Mouse (Mus musculus): ENCODE results near the gene Zfhx3. TPM values are rescaled to one million over a fixed set of nuclear protein-coding genes. Genes with fewer than 3 reads are reported as not detected.

The Zfhx3 gene
- polyA plus RNA-seq, 1 experiment, result 14.0 TPM

GRCm38 (mm10) chr8:108887256-108887615 lies 944.8 kb downstream of the Zfhx3 start:
- no peak for TF ChIP-seq POLR2A (IDR thresholded peaks at IDR 0.05; ENCODE audit: insufficient read depth, low read length)
- TF ChIP-seq EP300 (IDR thresholded peaks at IDR 0.05; ENCODE audit: insufficient read depth, low read depth, low read length), result no peak
- TF ChIP-seq CTCF (IDR thresholded peaks at IDR 0.05; ENCODE audit: low read depth, low read length), result no peak
- Histone ChIP-seq H3K9ac (ENCODE audit: low read depth, poor library complexity, severe bottlenecking) (0 out of 2 replicates have a peak overlapping the region, but pooled peaks have one; percentile 3), H3K27me3 (ENCODE audit: control insufficient read depth, insufficient read depth, low read length, poor library complexity, severe bottlenecking) (no peaks in the 10 kb centered on the region), H3K4me1 (ENCODE audit: control insufficient read depth, insufficient read depth, low read length) (no peaks in the 10 kb centered on the region), H3K9me3 (replicated peaks; ENCODE audit: control insufficient read depth, insufficient read depth, low read length, poor library complexity, severe bottlenecking) (no peaks in the 10 kb centered on the region), H3K36me3 (ENCODE audit: control insufficient read depth, insufficient read depth, low read length, poor library complexity, severe bottlenecking) (no peaks in the 10 kb centered on the region), H3K4me3 (ENCODE audit: low read depth, low read length) (peak overlapping the region; percentile 38; the same call in 1 of the 2 replicates), H3K27ac (ENCODE audit: insufficient read depth, low read length) (no peak overlapping the region)

GRCm38 (mm10) chr8:108887890-108888289 lies 945.4 kb downstream of the Zfhx3 start:
- no peak for TF ChIP-seq CTCF (IDR thresholded peaks at IDR 0.05; ENCODE audit: low read depth, low read length)
- TF ChIP-seq EP300 (IDR thresholded peaks at IDR 0.05; ENCODE audit: insufficient read depth, low read depth, low read length), result no peak
- Histone ChIP-seq H3K9me3 (replicated peaks; ENCODE audit: control insufficient read depth, insufficient read depth, low read length, poor library complexity, severe bottlenecking) (no peaks in the 10 kb centered on the region), H3K4me1 (ENCODE audit: control insufficient read depth, insufficient read depth, low read length) (no peaks in the 10 kb centered on the region), H3K36me3 (ENCODE audit: control insufficient read depth, insufficient read depth, low read length, poor library complexity, severe bottlenecking) (no peaks in the 10 kb centered on the region), H3K27me3 (ENCODE audit: control insufficient read depth, insufficient read depth, low read length, poor library complexity, severe bottlenecking) (no peaks in the 10 kb centered on the region), H3K4me3 (ENCODE audit: low read depth, low read length) (no peak overlapping the region), H3K9ac (ENCODE audit: low read depth, poor library complexity, severe bottlenecking) (no peak overlapping the region), H3K27ac (ENCODE audit: insufficient read depth, low read length) (no peak overlapping the region)

GRCm38 (mm10) chr8:108888924-108889323 lies 946.5 kb downstream of the Zfhx3 start:
- H3K4me1 ChIP-seq (ENCODE audit: control insufficient read depth, insufficient read depth, low read length), result no peaks in the 10 kb centered on the region
- no peak overlapping the region for H3K27ac ChIP-seq (ENCODE audit: insufficient read depth, low read length)
- H3K4me3 ChIP-seq (ENCODE audit: low read depth, low read length), result no peak overlapping the region
- no peaks in the 10 kb centered on the region for H3K27me3 ChIP-seq (ENCODE audit: control insufficient read depth, insufficient read depth, low read length, poor library complexity, severe bottlenecking)
- H3K9me3 ChIP-seq (replicated peaks; ENCODE audit: control insufficient read depth, insufficient read depth, low read length, poor library complexity, severe bottlenecking), result no peaks in the 10 kb centered on the region
- H3K9ac ChIP-seq (ENCODE audit: low read depth, poor library complexity, severe bottlenecking), result no peak overlapping the region
- H3K36me3 ChIP-seq (ENCODE audit: control insufficient read depth, insufficient read depth, low read length, poor library complexity, severe bottlenecking), result no peaks in the 10 kb centered on the region
- TF ChIP-seq CTCF (IDR thresholded peaks at IDR 0.05; ENCODE audit: low read depth, low read length) (no peak), EP300 (IDR thresholded peaks at IDR 0.05; ENCODE audit: insufficient read depth, low read depth, low read length) (no peak), POLR2A (IDR thresholded peaks at IDR 0.05; ENCODE audit: insufficient read depth, low read length) (no peak)

GRCm38 (mm10) chr8:108889406-108889805 lies 947.0 kb downstream of the Zfhx3 start:
- H3K27ac ChIP-seq (ENCODE audit: insufficient read depth, low read length), result no peak overlapping the region
- H3K36me3 ChIP-seq (ENCODE audit: control insufficient read depth, insufficient read depth, low read length, poor library complexity, severe bottlenecking), result no peaks in the 10 kb centered on the region
- no peak for TF ChIP-seq POLR2A (IDR thresholded peaks at IDR 0.05; ENCODE audit: insufficient read depth, low read length)
- TF ChIP-seq EP300 (IDR thresholded peaks at IDR 0.05; ENCODE audit: insufficient read depth, low read depth, low read length), result no peak
- no peak for TF ChIP-seq CTCF (IDR thresholded peaks at IDR 0.05; ENCODE audit: low read depth, low read length)
- H3K4me3 ChIP-seq (ENCODE audit: low read depth, low read length), result no peak overlapping the region
- H3K9ac ChIP-seq (ENCODE audit: low read depth, poor library complexity, severe bottlenecking), result no peak overlapping the region
- no peaks in the 10 kb centered on the region for H3K4me1 ChIP-seq (ENCODE audit: control insufficient read depth, insufficient read depth, low read length)
- no peaks in the 10 kb centered on the region for H3K27me3 ChIP-seq (ENCODE audit: control insufficient read depth, insufficient read depth, low read length, poor library complexity, severe bottlenecking)
- no peaks in the 10 kb centered on the region for H3K9me3 ChIP-seq (replicated peaks; ENCODE audit: control insufficient read depth, insufficient read depth, low read length, poor library complexity, severe bottlenecking)

GRCm38 (mm10) chr8:108894287-108894686 lies 951.8 kb downstream of the Zfhx3 start:
- Histone ChIP-seq H3K27me3 (ENCODE audit: control insufficient read depth, insufficient read depth, low read length, poor library complexity, severe bottlenecking) (no peaks in the 10 kb centered on the region), H3K9ac (ENCODE audit: low read depth, poor library complexity, severe bottlenecking) (no peak overlapping the region), H3K36me3 (ENCODE audit: control insufficient read depth, insufficient read depth, low read length, poor library complexity, severe bottlenecking) (no peaks in the 10 kb centered on the region), H3K4me3 (ENCODE audit: low read depth, low read length) (no peak overlapping the region), H3K27ac (ENCODE audit: insufficient read depth, low read length) (no peak overlapping the region), H3K9me3 (replicated peaks; ENCODE audit: control insufficient read depth, insufficient read depth, low read length, poor library complexity, severe bottlenecking) (no peaks in the 10 kb centered on the region), H3K4me1 (ENCODE audit: control insufficient read depth, insufficient read depth, low read length) (peaks cover 2% of the 10 kb centered on the region)
- TF ChIP-seq EP300 (IDR thresholded peaks at IDR 0.05; ENCODE audit: insufficient read depth, low read depth, low read length), result no peak
- no peak for TF ChIP-seq POLR2A (IDR thresholded peaks at IDR 0.05; ENCODE audit: insufficient read depth, low read length)
- no peak for TF ChIP-seq CTCF (IDR thresholded peaks at IDR 0.05; ENCODE audit: low read depth, low read length)

- no peak overlapping the region for H3K4me3 ChIP-seq (ENCODE audit: low read depth, low read length)
- no peaks in the 10 kb centered on the region for H3K9me3 ChIP-seq (replicated peaks; ENCODE audit: control insufficient read depth, insufficient read depth, low read length, poor library complexity, severe bottlenecking)
- TF ChIP-seq POLR2A (IDR thresholded peaks at IDR 0.05; ENCODE audit: insufficient read depth, low read length) (no peak), EP300 (IDR thresholded peaks at IDR 0.05; ENCODE audit: insufficient read depth, low read depth, low read length) (no peak), CTCF (IDR thresholded peaks at IDR 0.05; ENCODE audit: low read depth, low read length) (no peak)
- no peak overlapping the region for H3K27ac ChIP-seq (ENCODE audit: insufficient read depth, low read length)
- no peak overlapping the region for H3K9ac ChIP-seq (ENCODE audit: low read depth, poor library complexity, severe bottlenecking)
- no peaks in the 10 kb centered on the region for H3K36me3 ChIP-seq (ENCODE audit: control insufficient read depth, insufficient read depth, low read length, poor library complexity, severe bottlenecking)
- H3K4me1 ChIP-seq (ENCODE audit: control insufficient read depth, insufficient read depth, low read length), result peaks cover 14% of the 10 kb centered on the region
- no peaks in the 10 kb centered on the region for H3K27me3 ChIP-seq (ENCODE audit: control insufficient read depth, insufficient read depth, low read length, poor library complexity, severe bottlenecking)
Measured at GRCm38 (mm10) chr8:108896468-108897346, 954.3 kb downstream of the Zfhx3 start.
